Mouse (Mus musculus) midbrain, postnatal 0 days (tissue): Measurements from ENCODE around the gene Akap2. TPM values are rescaled to one million over a fixed set of nuclear protein-coding genes. Genes with fewer than 3 reads are reported as not detected.

ENCODE experiments used
- ATAC-seq: fragments of 200-750 bp; cut with Nextera tagmentation; 2 replicates; pipeline ENCODE4 v1.8.0; 2017; ENCODE audit warnings: moderate number of reproducible peaks, mild to moderate bottlenecking, moderate TSS enrichment, moderate library complexity; ENCODE audit not compliant: low FRiP score
- DNase-seq: peaks from one replicate; pipeline ENCODE4 v3.0.0-alpha.2; 2015; ENCODE audit warnings: low spot score
- H3K27ac ChIP-seq: fragments of 300-500 bp; sonication (generic); 2 replicates; pipeline ENCODE4 v1.5.1; 2014; ENCODE audit warnings: low read depth, mild to moderate bottlenecking, low read length, mixed read lengths
- H3K27me3 ChIP-seq: fragments of 300-500 bp; sonication (generic); 2 replicates; pipeline ENCODE4 v1.6.1; 2014; ENCODE audit warnings: low read length, control low read depth, mixed read lengths; ENCODE audit not compliant: insufficient read depth
- H3K36me3 ChIP-seq: fragments of 300-500 bp; sonication (generic); 2 replicates; pipeline ENCODE4 v1.6.1; 2014; ENCODE audit warnings: low read length, control low read depth, mixed read lengths; ENCODE audit not compliant: insufficient read depth
- H3K4me1 ChIP-seq: fragments of 300-500 bp; sonication (generic); 2 replicates; pipeline ENCODE4 v1.6.1; 2014; ENCODE audit warnings: mild to moderate bottlenecking, control low read depth, antibody characterized with exemption, low read length, mixed read lengths; ENCODE audit not compliant: insufficient read depth
- H3K4me2 ChIP-seq: fragments of 300-500 bp; sonication (generic); 2 replicates; pipeline ENCODE4 v1.6.1; 2014; ENCODE audit warnings: low read depth, mild to moderate bottlenecking, low read length, mixed read lengths; ENCODE audit not compliant: poor library complexity, severe bottlenecking
- H3K4me3 ChIP-seq: fragments of 300-500 bp; sonication (generic); 2 replicates; pipeline ENCODE4 v1.5.1; 2014; ENCODE audit warnings: low read depth, mild to moderate bottlenecking, low read length, moderate library complexity
- H3K9ac ChIP-seq: fragments of 300-500 bp; sonication (generic); replicated peaks from 2 replicates; pipeline ENCODE4 v1.6.1; 2014; ENCODE audit warnings: mild to moderate bottlenecking, low read length, moderate library complexity, mixed read lengths; ENCODE audit not compliant: poor library complexity, severe bottlenecking
- H3K9me3 ChIP-seq: fragments of 300-500 bp; sonication (generic); 2 replicates; pipeline ENCODE4 v1.6.1; 2016; ENCODE audit warnings: low read length, control low read depth
- CTCF ChIP-seq: IDR thresholded peaks from 2 replicates; pipeline ENCODE4 v1.5.1; 2016; ENCODE audit warnings: antibody characterized with exemption, mild to moderate bottlenecking
- WGBS: fragments of 180-500 bp; shearing (Covaris S2); extraction: QIAGEN DNeasy Blood & Tissue Kit; methylation state at CpG from one replicate; pipeline ENCODE4 v1.1.7; 2014; 5-methylcytosine and 5-hydroxymethylcytosine counted together
- polyA plus RNA-seq: library from polyadenylated mRNA; unstranded; fragments of >200 nt; fragmentation: Nextera tagmentation; extraction: Ambion mirVana; gene quantifications from 2 replicates; pipeline ENCODE4 v1.2.1, GENCODE M21; 2015
- total RNA-seq: library from RNA; depleted of rRNA; stranded (reverse); fragments of >200 nt; gene quantifications from 2 replicates; pipeline ENCODE4 v1.2.3, GENCODE M21; 2014

The Akap2 gene
- total and polyA plus RNA-seq, 2 experiments from 2014 or later, result 12.1 to 24.4 TPM

- Histone ChIP-seq H3K9ac (no peak overlapping the region), H3K4me1 (no peaks in the 10 kb centered on the region), H3K27me3 (no peaks in the 10 kb centered on the region), H3K27ac (no peak overlapping the region), H3K9me3 (no peaks in the 10 kb centered on the region), H3K4me2 (no peak overlapping the region), H3K36me3 (0 out of 2 replicates have a peak, but pooled peaks cover 2% of the 10 kb centered on the region), H3K4me3 (no peak overlapping the region)
- 5% methylated on average over 13 of the region's 13 CpGs for WGBS
- no peak for DNase-seq
- no peak for ATAC-seq
- no peak for TF ChIP-seq CTCF
Observed at GRCm38 (mm10) chr4:57675387-57675786, 42.1 kb upstream of the Akap2 start.

DNA sequence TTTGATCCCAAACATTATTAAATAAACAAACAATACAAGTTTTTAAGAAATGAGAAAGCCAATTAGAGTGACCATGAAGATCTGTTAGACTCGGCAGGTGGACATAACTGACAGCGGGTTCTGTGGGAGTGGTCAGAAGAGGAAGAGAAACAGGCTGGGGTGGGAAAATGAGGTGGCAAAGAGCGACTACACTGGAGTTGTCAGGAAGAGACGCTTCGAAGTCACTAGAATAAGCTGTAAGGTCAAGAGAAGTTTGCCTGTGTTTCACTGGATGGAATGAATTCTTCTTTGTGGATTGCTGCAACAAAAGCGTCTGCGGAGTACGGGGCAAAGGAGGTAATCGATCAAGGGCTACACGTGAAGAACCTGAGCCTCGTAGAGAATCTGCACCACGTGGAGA, 39.5 kb upstream of the Akap2 start:
- H3K4me3 ChIP-seq, result no peak overlapping the region
- WGBS, result 85% methylated on average over 12 of the region's 12 CpGs
- H3K9me3 ChIP-seq, result no peaks in the 10 kb centered on the region
- no peak overlapping the region for H3K9ac ChIP-seq
- no peak for ATAC-seq
- no peak for DNase-seq
- no peak for TF ChIP-seq CTCF
- no peaks in the 10 kb centered on the region for H3K27me3 ChIP-seq
- no peak overlapping the region for H3K4me2 ChIP-seq
- no peaks in the 10 kb centered on the region for H3K4me1 ChIP-seq
- H3K36me3 ChIP-seq, result 0 out of 2 replicates have a peak, but pooled peaks cover 2% of the 10 kb centered on the region
- H3K27ac ChIP-seq, result no peak overlapping the region

DNA sequence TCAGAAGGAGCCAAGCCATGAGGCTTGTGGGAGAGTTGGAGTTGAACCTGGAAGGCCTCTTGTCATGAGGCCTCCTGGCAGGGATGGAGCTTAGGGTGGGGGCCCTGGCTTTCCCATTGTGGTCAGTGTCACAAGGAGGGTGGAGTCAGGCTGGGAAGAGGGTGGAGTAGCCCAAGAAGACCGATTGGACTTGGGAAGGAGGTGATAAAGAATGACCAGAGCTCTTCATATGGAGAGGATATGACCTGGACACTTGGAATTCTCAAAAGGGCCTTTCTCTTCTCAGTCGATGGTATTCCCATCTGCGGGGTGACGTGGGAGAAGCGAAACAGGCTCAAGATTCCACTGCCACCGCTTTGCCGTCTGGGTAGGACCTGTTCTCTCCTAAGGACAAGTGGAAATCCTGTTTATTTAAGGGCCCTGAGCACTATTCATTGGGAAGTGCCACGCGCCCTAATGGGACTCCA, 38.4 kb upstream of the Akap2 start:
- no peak for DNase-seq
- no peak overlapping the region for H3K27ac ChIP-seq
- no peak overlapping the region for H3K4me2 ChIP-seq
- ATAC-seq, result no peak
- no peaks in the 10 kb centered on the region for H3K9me3 ChIP-seq
- no peak overlapping the region for H3K4me3 ChIP-seq
- H3K36me3 ChIP-seq, result 0 out of 2 replicates have a peak, but pooled peaks cover 2% of the 10 kb centered on the region
- 77% methylated on average over 9 of the region's 9 CpGs for WGBS
- no peaks in the 10 kb centered on the region for H3K27me3 ChIP-seq
- no peak overlapping the region for H3K9ac ChIP-seq
- no peaks in the 10 kb centered on the region for H3K4me1 ChIP-seq
- TF ChIP-seq CTCF, result no peak

DNA sequence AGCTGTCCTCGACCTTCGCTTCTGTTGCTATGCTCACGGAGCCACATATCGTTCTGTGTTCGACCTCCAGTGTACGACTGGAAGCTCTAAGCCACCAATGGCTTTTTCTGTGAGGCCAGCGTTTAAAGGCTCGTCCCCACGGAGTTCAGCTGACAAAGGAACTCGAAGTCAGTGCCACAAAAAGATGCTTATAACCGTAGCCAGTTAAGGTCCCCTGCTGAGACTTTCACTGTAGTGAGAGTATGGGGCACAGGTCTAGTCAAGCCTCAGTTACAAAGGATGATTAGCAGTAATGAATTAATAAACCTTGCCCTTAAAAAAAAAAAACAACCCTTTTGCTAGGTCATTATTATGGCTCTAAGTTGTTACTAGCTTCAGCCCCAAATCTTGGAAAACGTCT, 37.3 kb upstream of the Akap2 start:
- H3K27me3 ChIP-seq, result no peaks in the 10 kb centered on the region
- 0 out of 2 replicates have a peak, but pooled peaks cover 2% of the 10 kb centered on the region for H3K36me3 ChIP-seq
- H3K4me3 ChIP-seq, result no peak overlapping the region
- DNase-seq (no peak), ATAC-seq (no peak)
- H3K4me1 ChIP-seq, result no peaks in the 10 kb centered on the region
- H3K9ac ChIP-seq, result no peak overlapping the region
- H3K4me2 ChIP-seq, result no peak overlapping the region
- no peaks in the 10 kb centered on the region for H3K9me3 ChIP-seq
- whole genome bisulfite sequencing, result 45% methylated on average over 12 of the region's 12 CpGs
- H3K27ac ChIP-seq, result no peak overlapping the region
- TF ChIP-seq CTCF, result no peak

- no peaks in the 10 kb centered on the region for H3K36me3 ChIP-seq
- no peak for TF ChIP-seq CTCF
- no peak overlapping the region for H3K9ac ChIP-seq
- ATAC-seq (peak; percentile 63), DNase-seq (peak; percentile 44)
- H3K27me3 ChIP-seq, result no peaks in the 10 kb centered on the region
- no peak overlapping the region for H3K4me2 ChIP-seq
- H3K27ac ChIP-seq, result no peak overlapping the region
- WGBS, result 45% methylated on average over 12 of the region's 12 CpGs
- H3K9me3 ChIP-seq, result no peaks in the 10 kb centered on the region
- no peaks in the 10 kb centered on the region for H3K4me1 ChIP-seq
- no peak overlapping the region for H3K4me3 ChIP-seq
Observed at GRCm38 (mm10) chr4:57681511-57681910, 35.9 kb upstream of the Akap2 start.

DNA sequence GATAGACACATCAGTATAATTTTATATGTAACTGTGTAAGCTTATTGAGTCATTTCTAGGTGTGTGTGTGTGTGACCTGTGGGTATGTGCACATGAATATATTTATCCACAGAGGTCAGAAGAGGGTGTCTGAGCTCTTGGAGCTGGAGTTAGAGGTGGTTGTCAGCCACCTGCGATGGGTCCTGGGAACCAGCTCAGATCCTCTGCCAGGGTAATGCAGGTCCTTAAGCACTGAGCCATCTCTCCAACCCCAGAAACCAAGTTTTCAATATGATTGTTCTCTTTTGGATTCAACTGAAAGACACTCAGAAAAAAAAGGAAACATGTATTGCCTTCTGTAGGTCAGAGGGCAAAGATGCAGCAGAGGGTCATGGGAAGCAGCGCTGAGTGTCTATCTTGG, 35.1 kb upstream of the Akap2 start:
- Histone ChIP-seq H3K4me3 (no peak overlapping the region), H3K27ac (no peak overlapping the region), H3K9me3 (no peaks in the 10 kb centered on the region), H3K4me1 (no peaks in the 10 kb centered on the region), H3K9ac (no peak overlapping the region), H3K27me3 (no peaks in the 10 kb centered on the region), H3K36me3 (no peaks in the 10 kb centered on the region), H3K4me2 (no peak overlapping the region)
- ATAC-seq (no peak), DNase-seq (no peak)
- WGBS, result 96% methylated on average over 2 of the region's 2 CpGs
- TF ChIP-seq CTCF, result no peak
